Mouse (Mus musculus) heart, embryonic 16.5 days (tissue): ENCODE data around the gene Canx. TPM values are rescaled to one million over a fixed set of nuclear protein-coding genes. Genes with fewer than 3 reads are reported as not detected.

Source experiments
- ATAC-seq: fragments of 200-750 bp; cut with Nextera tagmentation; replicated peaks from 2 replicates; pipeline ENCODE4 v1.8.0; 2017; ENCODE audit warnings: moderate number of reproducible peaks; ENCODE audit not compliant: insufficient read depth, low FRiP score; ENCODE audit errors: extremely low read depth
- H3K27ac ChIP-seq: fragments of 300-500 bp; sonication (generic); 2 replicates; pipeline ENCODE4 v1.5.1; 2014; ENCODE audit warnings: mild to moderate bottlenecking, low read length, control low read depth, moderate library complexity
- H3K27me3 ChIP-seq: fragments of 300-500 bp; sonication (generic); 2 replicates; pipeline ENCODE4 v1.6.1; 2014; ENCODE audit warnings: low read length, mixed read lengths; ENCODE audit not compliant: control insufficient read depth, insufficient read depth
- H3K36me3 ChIP-seq: fragments of 300-500 bp; sonication (generic); 2 replicates; pipeline ENCODE4 v1.6.1; 2014; ENCODE audit not compliant: control insufficient read depth, insufficient read depth
- H3K4me1 ChIP-seq: fragments of 300-500 bp; sonication (generic); 2 replicates; pipeline ENCODE4 v1.6.1; 2014; ENCODE audit warnings: low read length, mixed read lengths; ENCODE audit not compliant: control insufficient read depth, insufficient read depth
- H3K4me2 ChIP-seq: fragments of 300-500 bp; sonication (generic); 2 replicates; pipeline ENCODE4 v1.6.1; 2014; ENCODE audit warnings: low read depth, mild to moderate bottlenecking, control low read depth, low read length
- H3K4me3 ChIP-seq: fragments of 300-500 bp; sonication (generic); 2 replicates; pipeline ENCODE4 v1.5.1; 2014; ENCODE audit warnings: mild to moderate bottlenecking, control low read depth, low read length
- H3K9ac ChIP-seq: fragments of 300-500 bp; sonication (generic); 2 replicates; pipeline ENCODE4 v1.6.1; 2014; ENCODE audit warnings: low read length, control low read depth
- H3K9me3 ChIP-seq: fragments of 300-500 bp; sonication (generic); replicated peaks from 2 replicates; pipeline ENCODE4 v1.6.1; 2016; ENCODE audit warnings: low read length; ENCODE audit not compliant: control insufficient read depth
- WGBS: fragments of 180-500 bp; shearing (Covaris S2); extraction: QIAGEN DNeasy Blood & Tissue Kit; methylation state at CpG from one replicate; pipeline ENCODE4 v1.1.7; 2014; 5-methylcytosine and 5-hydroxymethylcytosine counted together
- polyA plus RNA-seq: library from polyadenylated mRNA; unstranded; fragments of >200 nt; fragmentation: Nextera tagmentation; extraction: Ambion mirVana; gene quantifications from 2 replicates; pipeline ENCODE4 v1.2.1, GENCODE M21; 2015

The Canx gene
- 264 and 274 TPM in 2 replicates for polyA plus RNA-seq

DNA sequence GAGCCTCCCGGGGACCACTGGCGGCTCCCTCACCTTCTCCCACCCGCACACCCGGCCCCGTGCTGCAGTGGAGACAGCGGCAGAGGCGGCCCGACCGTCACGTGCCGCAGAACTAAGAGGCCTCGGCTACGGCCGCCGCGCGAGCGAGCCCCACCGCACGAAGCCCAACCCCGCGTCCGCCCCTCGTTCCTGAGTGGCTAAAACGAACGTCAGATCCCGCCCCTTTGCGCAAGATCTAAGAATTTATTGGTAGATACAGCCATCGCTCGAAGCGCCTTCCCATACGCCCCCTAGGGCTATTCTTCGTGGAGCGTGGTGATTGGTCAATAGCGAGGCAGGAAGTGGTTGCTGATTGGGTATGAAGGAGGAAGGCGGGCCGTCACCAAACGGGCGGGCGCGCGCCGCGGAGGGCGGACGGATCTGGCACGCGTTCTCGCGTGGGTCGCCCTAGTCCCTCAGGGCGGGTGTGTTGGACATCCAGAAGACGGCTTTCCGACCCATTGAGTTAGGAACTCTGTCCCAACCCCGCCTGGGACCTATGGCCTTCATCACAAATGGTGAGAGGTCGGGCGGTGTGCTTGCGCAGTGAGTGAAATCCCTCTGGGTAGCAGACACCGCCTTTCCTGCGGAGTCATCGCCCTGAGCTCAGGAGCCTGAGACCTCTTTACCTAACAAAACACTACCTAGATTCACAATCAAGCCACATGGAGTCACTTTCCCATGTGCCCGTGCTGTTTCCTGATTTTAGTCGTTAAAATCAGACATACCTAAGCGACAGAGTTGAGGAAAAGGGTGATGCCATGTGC is at the start of gene Canx:
Gene Canx (minus strand): TSS at position 178 of the 806 bp plus-strand sequence.
- H3K27me3 ChIP-seq = no peaks in the 10 kb centered on the region
- H3K4me1 ChIP-seq = peaks cover 34% of the 10 kb centered on the region
- peak within 1 kb of the TSS; percentile 95 for H3K27ac ChIP-seq
- H3K4me2 ChIP-seq = peak within 1 kb of the TSS; percentile 91
- H3K4me3 ChIP-seq = peak within 1 kb of the TSS; percentile 98
- H3K36me3 ChIP-seq = no peaks in the 10 kb centered on the region
- peak within 1 kb of the TSS; percentile 99 for H3K9ac ChIP-seq
- no peaks in the 10 kb centered on the region for H3K9me3 ChIP-seq
- peak; percentile 96 for ATAC-seq
- WGBS = under 1% methylated on average over 64 of the region's 64 CpGs

DNA sequence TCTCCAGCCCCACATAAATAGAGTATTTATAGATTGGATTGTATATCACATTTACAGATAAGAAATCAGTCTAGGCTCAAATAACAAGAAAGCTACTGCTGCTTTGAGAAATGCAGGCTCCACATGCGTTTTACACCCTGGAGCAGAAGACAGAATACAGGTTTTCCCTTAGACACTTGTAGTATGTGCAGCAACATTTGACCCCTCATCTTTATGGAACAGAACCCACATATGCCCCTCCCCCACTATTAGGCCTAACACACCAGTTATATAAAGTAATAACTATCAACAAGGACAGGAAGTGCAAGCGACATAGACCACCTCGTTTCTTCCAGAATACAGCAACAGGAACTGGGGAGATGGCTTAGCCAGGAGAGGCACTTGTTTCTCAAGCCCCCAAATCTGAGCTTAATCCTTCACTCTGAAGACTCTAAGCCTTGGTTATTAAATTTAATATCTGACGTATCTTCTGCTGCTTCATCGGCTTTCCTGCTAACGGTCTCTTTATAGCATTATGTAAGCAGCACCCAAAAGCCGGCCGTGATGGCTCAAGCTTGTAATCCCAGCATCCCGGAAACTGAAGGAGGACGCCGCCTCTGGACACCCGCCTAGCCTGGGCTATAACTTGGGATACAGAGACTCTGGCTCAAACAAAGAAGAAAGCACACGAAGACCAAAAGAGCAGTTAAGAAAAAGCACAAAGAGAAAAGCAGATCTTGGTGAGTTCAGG is 49.0 kb upstream of the Canx start:
- no peak for ATAC-seq
- peaks cover 18% of the 10 kb centered on the region for H3K4me1 ChIP-seq
- WGBS = 86% methylated on average over 13 of the region's 13 CpGs
- peaks cover 2% of the 10 kb centered on the region for H3K36me3 ChIP-seq
- H3K4me3 ChIP-seq = no peak overlapping the region
- H3K27me3 ChIP-seq = no peaks in the 10 kb centered on the region
- no peak overlapping the region for H3K27ac ChIP-seq
- no peak overlapping the region for H3K4me2 ChIP-seq
- H3K9me3 ChIP-seq = no peaks in the 10 kb centered on the region
- no peak overlapping the region for H3K9ac ChIP-seq

DNA sequence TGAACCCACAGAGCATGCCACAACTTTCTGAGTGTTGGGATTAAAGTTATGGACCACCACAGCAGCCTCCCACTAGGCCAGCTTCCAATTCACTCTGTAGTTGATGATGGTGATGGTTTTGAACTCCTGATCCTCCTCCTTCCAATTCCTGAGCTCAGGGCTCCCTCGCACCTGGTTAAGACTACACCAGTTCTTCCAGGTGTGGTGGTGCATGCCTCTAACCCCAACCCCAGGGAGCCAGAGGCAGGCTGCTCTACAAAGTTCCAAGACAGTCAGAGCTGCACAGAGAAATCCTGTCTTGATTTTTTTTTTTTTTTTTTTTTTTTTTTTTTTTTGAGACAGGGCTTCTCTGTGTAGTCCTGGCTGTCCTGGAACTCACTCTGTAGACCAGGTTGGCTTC is 48.1 kb upstream of the Canx start:
- ATAC-seq = no peak
- peaks cover 14% of the 10 kb centered on the region for H3K4me1 ChIP-seq
- WGBS = 86% methylated on average over 1 of the region's 1 CpGs

DNA sequence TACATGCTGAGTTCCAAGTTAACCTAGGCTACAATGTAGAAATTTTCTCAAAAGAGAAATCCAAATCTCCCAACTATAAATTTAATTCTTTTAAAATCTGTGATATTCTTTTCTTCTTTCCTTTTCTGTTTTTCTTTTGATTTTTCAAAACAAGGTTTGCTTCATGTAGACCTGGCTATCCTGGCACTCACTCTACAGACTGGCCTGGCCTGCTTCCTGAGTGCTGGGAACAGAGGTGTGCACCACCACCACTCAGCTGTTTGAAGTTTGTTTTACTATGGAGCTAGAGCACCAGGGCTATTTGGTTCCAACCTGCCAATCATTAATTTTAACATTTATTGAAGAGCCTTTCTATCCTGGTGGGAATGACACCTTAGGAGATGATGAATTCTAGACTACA is 47.6 kb upstream of the Canx start:
- Histone ChIP-seq H3K27me3 (no peaks in the 10 kb centered on the region), H3K36me3 (no peaks in the 10 kb centered on the region), H3K9ac (no peak overlapping the region), H3K4me2 (no peak overlapping the region), H3K9me3 (no peaks in the 10 kb centered on the region), H3K4me3 (no peak overlapping the region), H3K27ac (no peak overlapping the region), H3K4me1 (peaks cover 14% of the 10 kb centered on the region)
- ATAC-seq = no peak

More for the DNA sequence above, 48.1 kb upstream of the Canx start:
- no peak overlapping the region for H3K9ac ChIP-seq
- H3K36me3 ChIP-seq = no peaks in the 10 kb centered on the region
- H3K27ac ChIP-seq = no peak overlapping the region
- H3K9me3 ChIP-seq = no peaks in the 10 kb centered on the region
- no peak overlapping the region for H3K4me2 ChIP-seq
- no peaks in the 10 kb centered on the region for H3K27me3 ChIP-seq
- H3K4me3 ChIP-seq = no peak overlapping the region

DNA sequence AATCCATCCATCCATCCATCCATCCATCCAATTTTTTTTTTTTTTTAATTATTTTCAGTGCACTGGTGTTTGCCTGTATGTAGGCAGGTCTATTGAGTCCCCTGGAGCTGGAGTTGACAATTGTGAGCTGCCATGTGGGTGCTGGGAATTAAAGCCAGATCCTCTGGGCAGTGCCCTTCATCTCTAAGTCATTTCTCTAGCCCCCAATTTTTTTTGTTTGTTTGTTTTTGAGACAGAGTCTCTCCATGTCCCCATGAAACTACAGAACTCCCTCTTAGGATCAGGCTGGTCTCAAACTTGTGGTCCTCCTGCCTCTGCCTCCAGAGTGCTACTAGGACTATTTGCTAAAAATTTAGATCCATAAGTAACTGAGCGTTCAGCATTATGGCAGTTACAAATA is 46.4 kb upstream of the Canx start:
- Histone ChIP-seq H3K36me3 (no peaks in the 10 kb centered on the region), H3K9me3 (no peaks in the 10 kb centered on the region), H3K27ac (no peak overlapping the region), H3K4me2 (peak overlapping the region; percentile 84), H3K4me1 (peaks cover 14% of the 10 kb centered on the region), H3K27me3 (no peaks in the 10 kb centered on the region), H3K4me3 (no peak overlapping the region), H3K9ac (peak overlapping the region; percentile 80)
- ATAC-seq = no peak
- WGBS = 100% methylated on average over 1 of the region's 1 CpGs

DNA sequence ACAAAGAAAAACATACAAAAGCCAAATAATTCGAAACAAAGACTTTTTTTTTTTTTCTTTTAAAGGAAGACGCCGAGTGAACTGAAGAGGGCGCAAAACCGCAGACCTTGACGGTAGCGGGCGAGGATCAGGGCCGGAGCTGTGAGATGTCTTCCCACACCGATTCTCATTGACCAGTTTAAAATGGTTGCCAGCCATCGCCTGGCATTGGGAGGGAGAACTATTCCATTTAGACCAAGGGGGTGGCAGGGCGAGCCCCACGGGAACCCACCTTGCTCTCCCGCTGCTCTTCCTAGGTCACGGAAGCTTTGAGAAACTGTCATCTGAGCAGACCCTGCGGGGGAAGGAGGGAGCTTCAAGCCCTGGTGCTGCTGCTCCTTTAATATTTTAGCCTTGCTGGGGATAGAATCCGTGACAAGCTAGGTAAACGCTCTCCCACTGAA is 45.9 kb upstream of the Canx start:
- WGBS = 2% methylated on average over 18 of the region's 18 CpGs
- Histone ChIP-seq H3K4me1 (peaks cover 11% of the 10 kb centered on the region), H3K36me3 (no peaks in the 10 kb centered on the region), H3K4me3 (peak overlapping the region; percentile 58), H3K27me3 (no peaks in the 10 kb centered on the region), H3K27ac (peak overlapping the region; percentile 38; the same call in 1 of the 2 replicates), H3K9me3 (no peaks in the 10 kb centered on the region), H3K9ac (peak overlapping the region; percentile 80), H3K4me2 (peak overlapping the region; percentile 84)
- ATAC-seq = no peak

DNA sequence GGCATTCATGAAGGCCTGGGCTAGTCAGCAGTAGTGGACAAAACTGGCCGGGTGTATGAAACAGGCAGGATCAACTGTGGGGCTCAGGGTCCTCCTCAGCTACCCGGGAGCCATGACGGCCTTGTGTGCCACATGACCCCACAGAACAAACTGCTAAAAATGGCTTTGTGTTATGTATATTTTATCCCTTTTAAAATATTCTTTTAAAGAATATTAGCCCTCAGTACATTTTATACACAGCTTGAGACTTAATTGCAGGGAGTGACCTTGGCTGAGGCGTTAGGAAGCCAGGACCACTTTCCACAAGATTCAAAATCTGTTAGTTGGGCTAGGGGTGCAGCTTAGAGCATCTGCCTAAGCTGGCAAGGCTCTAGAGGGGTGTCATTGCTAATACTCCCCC is 45.5 kb upstream of the Canx start:
- Histone ChIP-seq H3K4me2 (peak overlapping the region; percentile 84), H3K36me3 (no peaks in the 10 kb centered on the region), H3K4me1 (peaks cover 6% of the 10 kb centered on the region), H3K9ac (peak overlapping the region; percentile 80; the same call in 1 of the 2 replicates), H3K9me3 (no peaks in the 10 kb centered on the region), H3K27ac (peak overlapping the region; percentile 29; the same call in 1 of the 2 replicates), H3K4me3 (peak overlapping the region; percentile 58), H3K27me3 (no peaks in the 10 kb centered on the region)
- ATAC-seq = no peak
- WGBS = 68% methylated on average over 4 of the region's 4 CpGs

DNA sequence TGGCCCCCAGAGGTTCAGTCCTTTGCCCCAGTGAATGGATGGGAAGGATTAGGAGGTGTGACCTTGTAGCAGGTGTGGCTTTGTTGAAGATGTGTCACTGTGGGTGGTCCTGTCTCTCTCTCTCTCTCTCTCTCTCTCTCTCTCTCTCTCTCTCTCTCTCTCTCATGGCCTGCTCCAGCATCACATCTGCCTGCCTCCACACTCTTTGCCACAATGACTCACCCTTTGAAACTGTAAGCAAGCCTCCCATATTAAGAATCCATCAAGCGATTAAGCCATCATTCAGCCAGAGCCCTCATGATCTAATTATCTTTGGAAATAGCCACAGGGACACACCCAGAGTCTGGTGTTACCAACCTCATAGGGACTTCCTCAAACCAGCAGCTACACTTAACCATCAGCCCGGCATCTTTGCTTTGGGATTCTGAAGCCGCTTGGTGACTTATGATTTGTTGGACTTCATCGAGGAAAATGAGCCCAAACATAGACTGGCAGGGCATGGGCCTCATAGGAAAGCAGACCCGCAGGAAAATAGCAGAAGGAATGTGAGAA is 44.0 kb upstream of the Canx start:
- Histone ChIP-seq H3K4me3 (no peak overlapping the region), H3K36me3 (no peaks in the 10 kb centered on the region), H3K4me1 (0 out of 2 replicates have a peak, but pooled peaks cover 5% of the 10 kb centered on the region), H3K9me3 (no peaks in the 10 kb centered on the region), H3K27me3 (no peaks in the 10 kb centered on the region), H3K27ac (no peak overlapping the region), H3K9ac (no peak overlapping the region), H3K4me2 (no peak overlapping the region)
- ATAC-seq = no peak
- 82% methylated on average over 5 of the region's 5 CpGs for WGBS

DNA sequence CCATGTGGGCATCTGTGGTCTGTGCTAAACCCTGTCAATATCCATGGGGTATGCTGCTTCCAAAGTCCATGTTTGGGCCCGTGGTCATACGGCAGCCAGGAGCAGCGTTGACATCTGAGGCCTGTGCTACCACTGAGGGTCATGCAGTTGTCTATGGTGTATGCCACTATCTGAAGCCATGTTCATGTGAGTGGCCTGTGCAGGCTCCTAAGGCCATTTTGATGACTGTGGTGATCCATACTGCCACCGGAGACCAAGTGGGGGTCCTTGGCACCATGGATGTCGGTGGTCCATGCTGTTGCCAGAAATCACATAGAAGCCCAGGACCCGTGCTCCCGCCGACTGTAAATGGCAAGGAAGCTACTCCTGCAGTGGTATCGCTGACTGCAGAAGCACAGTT is 42.1 kb upstream of the Canx start:
- no peak for ATAC-seq
- H3K27ac ChIP-seq = no peak overlapping the region
- 0 out of 2 replicates have a peak, but pooled peaks cover 5% of the 10 kb centered on the region for H3K4me1 ChIP-seq
- H3K9ac ChIP-seq = no peak overlapping the region
- H3K4me3 ChIP-seq = no peak overlapping the region
- no peaks in the 10 kb centered on the region for H3K36me3 ChIP-seq
- H3K9me3 ChIP-seq = no peaks in the 10 kb centered on the region
- no peaks in the 10 kb centered on the region for H3K27me3 ChIP-seq
- H3K4me2 ChIP-seq = no peak overlapping the region
- WGBS = 88% methylated on average over 9 of the region's 9 CpGs
